Mouse (Mus musculus) lung, embryonic 14.5 days (tissue): ENCODE measurements around the gene Suz12. TPM values are rescaled to one million over a fixed set of nuclear protein-coding genes. Genes with fewer than 3 reads are reported as not detected.

ENCODE experiments used
- ATAC-seq: fragments of 200-750 bp; cut with Nextera tagmentation; 2 replicates; pipeline ENCODE4 v1.8.0; 2017; ENCODE audit warnings: mild to moderate bottlenecking, moderate TSS enrichment, moderate library complexity; ENCODE audit not compliant: insufficient read depth
- DNase-seq: peaks from one replicate; pipeline ENCODE4 v3.0.0-alpha.2; 2015
- H3K27ac ChIP-seq: fragments of 300-500 bp; sonication (generic); 2 replicates; pipeline ENCODE4 v1.5.1; 2014; ENCODE audit warnings: low read depth, mild to moderate bottlenecking, moderate library complexity
- H3K27me3 ChIP-seq: fragments of 300-500 bp; sonication (generic); 2 replicates; pipeline ENCODE4 v1.6.1; 2014; ENCODE audit warnings: low read length, control low read depth; ENCODE audit not compliant: insufficient read depth
- H3K36me3 ChIP-seq: fragments of 300-500 bp; sonication (generic); 2 replicates; pipeline ENCODE4 v1.6.1; 2014; ENCODE audit warnings: control low read depth; ENCODE audit not compliant: insufficient read depth
- H3K4me1 ChIP-seq: fragments of 300-500 bp; sonication (generic); 2 replicates; pipeline ENCODE4 v1.6.1; 2014; ENCODE audit warnings: antibody characterized with exemption, control low read depth; ENCODE audit not compliant: insufficient read depth
- H3K4me2 ChIP-seq: fragments of 300-500 bp; sonication (generic); 2 replicates; pipeline ENCODE4 v1.6.1; 2014; ENCODE audit warnings: mild to moderate bottlenecking
- H3K4me3 ChIP-seq: fragments of 300-500 bp; sonication (generic); 2 replicates; pipeline ENCODE4 v1.5.1; 2014; ENCODE audit warnings: low read depth, low read length
- H3K9ac ChIP-seq: fragments of 300-500 bp; sonication (generic); 2 replicates; pipeline ENCODE4 v1.6.1; 2014
- H3K9me3 ChIP-seq: fragments of 300-500 bp; sonication (generic); 2 replicates; pipeline ENCODE4 v1.6.1; 2016; ENCODE audit warnings: low read depth, low read length, control low read depth
- CTCF ChIP-seq: IDR thresholded peaks from 2 replicates; pipeline ENCODE4 v1.5.1; 2016; ENCODE audit warnings: antibody characterized with exemption, low read depth
- WGBS: fragments of 180-500 bp; shearing (Covaris S2); extraction: QIAGEN DNeasy Blood & Tissue Kit; methylation state at CpG from one replicate; pipeline ENCODE4 v1.1.7; 2014; 5-methylcytosine and 5-hydroxymethylcytosine counted together
- polyA plus RNA-seq: library from polyadenylated mRNA; unstranded; fragments of >200 nt; fragmentation: Nextera tagmentation; extraction: Ambion mirVana; gene quantifications from 2 replicates; pipeline ENCODE4 v1.2.1, GENCODE M21; 2014

The Suz12 gene
- polyA plus RNA-seq, 1 experiment from 2014 or later: 29.5 TPM

- 5% methylated on average over 9 of the region's 9 CpGs for WGBS
- Histone ChIP-seq H3K9me3 (no peaks in the 10 kb centered on the region), H3K27me3 (peaks cover 4% of the 10 kb centered on the region; the same call in 1 of the 2 replicates), H3K4me3 (peak overlapping the region; percentile 78), H3K9ac (peak overlapping the region; percentile 40), H3K4me2 (peak overlapping the region; percentile 85), H3K36me3 (peaks cover 23% of the 10 kb centered on the region), H3K27ac (no peak overlapping the region), H3K4me1 (peaks cover 2% of the 10 kb centered on the region; the same call in 1 of the 2 replicates)
- ATAC-seq: peak; percentile 15; the same call in 1 of the 2 replicates
- TF ChIP-seq CTCF: no peak
- no peak for DNase-seq
Observed at GRCm38 (mm10) chr11:79962877-79963183, 30.1 kb upstream of the Suz12 start.

DNA sequence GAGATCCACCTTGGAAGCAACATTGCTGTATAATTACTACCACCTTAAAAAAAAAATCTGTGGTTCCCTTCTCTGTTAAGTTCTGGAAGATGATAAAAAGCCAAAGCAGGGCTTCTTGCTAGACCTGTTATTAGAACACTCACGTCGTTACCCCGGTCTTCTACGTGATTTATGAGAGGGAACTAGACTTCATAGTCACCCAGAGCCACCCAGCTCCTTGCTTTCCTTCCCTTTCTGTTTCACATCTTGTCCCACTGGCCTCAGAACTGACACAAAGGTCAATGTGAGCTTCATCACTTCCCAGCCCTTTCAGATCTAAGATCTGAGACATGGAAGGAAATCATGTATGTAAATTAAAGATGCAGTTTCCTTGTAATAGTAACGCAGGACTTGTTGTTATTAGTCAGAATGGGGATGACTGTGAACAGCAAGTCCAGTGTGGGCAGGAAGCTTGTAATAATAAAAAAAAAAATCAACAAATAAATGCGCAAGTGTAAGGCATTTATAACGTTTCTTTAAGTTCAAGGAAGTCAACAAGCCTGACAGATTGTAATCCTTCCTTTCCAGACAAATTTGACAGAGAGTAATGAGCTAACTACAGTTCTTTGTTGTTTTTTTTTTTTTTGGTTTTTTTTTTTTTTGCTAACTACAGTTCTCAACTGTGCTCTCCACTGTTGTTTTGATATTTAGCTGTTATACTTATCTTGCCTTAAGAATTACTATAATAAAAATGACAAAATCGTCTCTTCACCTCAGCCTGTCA is 29.5 kb upstream of the Suz12 start:
- Histone ChIP-seq H3K9me3 (no peaks in the 10 kb centered on the region), H3K36me3 (peaks cover 18% of the 10 kb centered on the region), H3K27me3 (peaks cover 4% of the 10 kb centered on the region; the same call in 1 of the 2 replicates), H3K27ac (no peak overlapping the region), H3K4me1 (peaks cover 2% of the 10 kb centered on the region; the same call in 1 of the 2 replicates), H3K4me2 (peak overlapping the region; percentile 85), H3K9ac (no peak overlapping the region), H3K4me3 (peak overlapping the region; percentile 78)
- DNase-seq: peak; percentile 6
- ATAC-seq: no peak
- 34% methylated on average over 8 of the region's 8 CpGs for WGBS
- TF ChIP-seq CTCF: no peak

DNA sequence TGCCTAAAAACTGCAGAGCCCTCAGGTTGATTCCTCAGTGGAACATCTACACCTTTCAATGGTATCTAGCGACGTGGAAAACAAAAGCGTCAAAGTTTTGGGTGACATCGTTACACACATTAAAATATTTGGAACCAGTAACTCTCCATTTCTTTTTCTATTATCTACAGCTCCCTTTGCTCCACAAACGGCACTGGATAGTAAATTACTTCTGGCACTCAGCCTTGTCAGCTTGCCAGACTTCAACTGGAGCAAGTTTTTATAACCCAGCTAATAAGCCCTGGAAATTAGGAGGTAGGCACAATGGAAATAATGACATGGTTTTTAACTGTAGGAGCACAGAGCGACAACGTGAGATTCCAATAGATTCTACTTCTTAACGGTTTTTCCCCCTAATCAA is 27.0 kb upstream of the Suz12 start:
- Histone ChIP-seq H3K4me2 (0 out of 2 replicates have a peak overlapping the region, but pooled peaks have one; percentile 22), H3K27me3 (peaks cover 4% of the 10 kb centered on the region; the same call in 1 of the 2 replicates), H3K27ac (no peak overlapping the region), H3K36me3 (no peaks in the 10 kb centered on the region), H3K9me3 (no peaks in the 10 kb centered on the region), H3K4me3 (no peak overlapping the region), H3K9ac (no peak overlapping the region), H3K4me1 (peaks cover 2% of the 10 kb centered on the region; the same call in 1 of the 2 replicates)
- no peak for TF ChIP-seq CTCF
- WGBS: 53% methylated on average over 8 of the region's 8 CpGs
- DNase-seq: peak; percentile 89
- ATAC-seq: no peak

DNA sequence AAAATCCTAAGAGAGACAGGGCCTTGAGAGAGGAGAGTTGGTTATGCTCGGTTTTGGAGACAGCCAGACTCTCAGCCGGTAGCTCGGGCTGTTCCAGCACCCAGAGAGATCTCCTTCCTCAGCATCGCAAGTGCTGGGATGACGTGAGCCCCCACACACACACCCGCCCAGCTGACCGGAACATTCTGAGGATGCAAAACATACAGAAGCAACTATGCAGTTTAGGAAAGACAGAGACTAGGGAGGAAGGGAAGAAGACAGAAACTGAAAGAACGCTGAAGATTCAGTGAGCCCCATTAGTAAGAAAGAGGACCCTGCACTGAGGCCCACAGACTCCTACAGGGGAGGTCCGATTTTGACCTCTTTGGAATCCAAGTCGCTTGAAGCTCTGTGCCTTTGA is 25.2 kb upstream of the Suz12 start:
- ATAC-seq (no peak), DNase-seq (no peak)
- H3K27ac ChIP-seq: no peak overlapping the region
- no peak overlapping the region for H3K4me2 ChIP-seq
- H3K27me3 ChIP-seq: peaks cover 4% of the 10 kb centered on the region
- 68% methylated on average over 10 of the region's 10 CpGs for WGBS
- no peak for TF ChIP-seq CTCF
- H3K36me3 ChIP-seq: no peaks in the 10 kb centered on the region
- H3K4me1 ChIP-seq: 0 out of 2 replicates have a peak, but pooled peaks cover 2% of the 10 kb centered on the region
- no peaks in the 10 kb centered on the region for H3K9me3 ChIP-seq
- no peak overlapping the region for H3K4me3 ChIP-seq
- H3K9ac ChIP-seq: no peak overlapping the region

GRCm38 (mm10) chr11:79973133-79973532 is 19.8 kb upstream of the Suz12 start:
- Histone ChIP-seq H3K36me3 (no peaks in the 10 kb centered on the region), H3K4me3 (peak overlapping the region; percentile 47), H3K9ac (no peak overlapping the region), H3K4me1 (peaks cover 3% of the 10 kb centered on the region), H3K4me2 (peak overlapping the region; percentile 85), H3K9me3 (no peaks in the 10 kb centered on the region), H3K27me3 (peaks cover 28% of the 10 kb centered on the region), H3K27ac (no peak overlapping the region)
- WGBS: 10% methylated on average over 8 of the region's 8 CpGs
- TF ChIP-seq CTCF: no peak
- DNase-seq (no peak), ATAC-seq (no peak)

- WGBS: under 1% methylated on average over 41 of the region's 41 CpGs
- Histone ChIP-seq H3K9me3 (no peaks in the 10 kb centered on the region), H3K4me1 (peaks cover 3% of the 10 kb centered on the region), H3K27ac (no peak overlapping the region), H3K9ac (peak overlapping the region; percentile 49), H3K27me3 (peaks cover 28% of the 10 kb centered on the region), H3K4me2 (peak overlapping the region; percentile 85), H3K4me3 (peak overlapping the region; percentile 47), H3K36me3 (no peaks in the 10 kb centered on the region)
- DNase-seq: peak; percentile 60
- ATAC-seq: peak; percentile 58
- no peak for TF ChIP-seq CTCF
Observed at GRCm38 (mm10) chr11:79973626-79974476, 19.1 kb upstream of the Suz12 start.

DNA sequence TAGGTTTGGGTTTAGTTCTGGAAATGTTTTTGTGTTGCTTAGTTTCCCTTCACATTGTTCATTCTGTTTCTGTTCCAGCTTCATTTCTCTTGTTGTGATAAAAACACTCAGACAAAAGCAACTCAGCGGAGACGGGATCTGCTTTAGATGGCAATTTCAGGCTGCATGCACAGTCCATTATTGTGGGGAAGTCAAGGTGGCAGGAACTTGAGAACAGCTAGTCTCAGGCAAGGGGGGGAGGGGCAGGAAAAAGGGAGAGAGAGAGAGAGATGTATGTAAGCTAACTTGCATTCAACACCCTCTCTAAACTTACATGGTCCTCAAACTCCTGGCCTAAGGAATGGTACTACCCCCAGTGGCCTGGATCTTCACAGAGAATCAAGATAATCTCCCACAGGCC is 17.5 kb upstream of the Suz12 start:
- WGBS: 84% methylated on average over 2 of the region's 2 CpGs
- ATAC-seq (no peak), DNase-seq (no peak)
- Histone ChIP-seq H3K27ac (no peak overlapping the region), H3K9ac (no peak overlapping the region), H3K4me2 (no peak overlapping the region), H3K27me3 (peaks cover 28% of the 10 kb centered on the region), H3K9me3 (no peaks in the 10 kb centered on the region), H3K36me3 (no peaks in the 10 kb centered on the region), H3K4me1 (peaks cover 3% of the 10 kb centered on the region), H3K4me3 (no peak overlapping the region)
- TF ChIP-seq CTCF: no peak
